Mouse (Mus musculus): ENCODE data around the gene A730015C16Rik.

- TF ChIP-seq POLR2A (IDR thresholded peaks at IDR 0.05; ENCODE audit: extremely low read depth, insufficient read depth, low read length) (no peak), CTCF (IDR thresholded peaks at IDR 0.05; ENCODE audit: low read depth, low read length) (no peak)
Observed at GRCm38 (mm10) chr4:108833828-108834114, 14.6 kb downstream of the A730015C16Rik start.
